Mouse (Mus musculus) erythroblast, embryonic 14.5 days (primary cell): ENCODE measurements at regions not wholly inside any gene's neighbourhood (a gene's known extent, or its start where the extent isn't known, plus 50 kb on each side); places are given as distances from the start of the nearest gene placed in this dataset.

Experiments
- H3K27me3 ChIP-seq: 2 replicates; pipeline ENCODE4 v1.6.1; 2012; ENCODE audit warnings: inconsistent platforms; ENCODE audit not compliant: control insufficient read depth
- H3K36me3 ChIP-seq: 2 replicates; pipeline ENCODE4 v1.6.1; 2012; ENCODE audit warnings: mild to moderate bottlenecking, inconsistent platforms; ENCODE audit not compliant: control insufficient read depth
- H3K4me1 ChIP-seq: 2 replicates; pipeline ENCODE4 v1.6.1; 2012; ENCODE audit warnings: inconsistent platforms; ENCODE audit not compliant: control insufficient read depth
- H3K4me3 ChIP-seq: replicated peaks from 2 replicates; pipeline ENCODE3; 2012; ENCODE audit warnings: moderate library complexity, mild to moderate bottlenecking, inconsistent platforms
- H3K9me3 ChIP-seq: 2 replicates; pipeline ENCODE4 v1.6.1; 2012; ENCODE audit warnings: low read length, inconsistent platforms, mixed read lengths; ENCODE audit not compliant: control insufficient read depth
- GATA1 ChIP-seq: IDR thresholded peaks from 2 replicates; pipeline ENCODE4 v1.6.1; 2012; ENCODE audit warnings: low read length, inconsistent platforms, mixed read lengths
- TAL1 ChIP-seq: IDR thresholded peaks from 3 replicates; pipeline ENCODE4 v1.6.1; 2012; ENCODE audit warnings: low read length, inconsistent platforms, mixed read lengths

DNA sequence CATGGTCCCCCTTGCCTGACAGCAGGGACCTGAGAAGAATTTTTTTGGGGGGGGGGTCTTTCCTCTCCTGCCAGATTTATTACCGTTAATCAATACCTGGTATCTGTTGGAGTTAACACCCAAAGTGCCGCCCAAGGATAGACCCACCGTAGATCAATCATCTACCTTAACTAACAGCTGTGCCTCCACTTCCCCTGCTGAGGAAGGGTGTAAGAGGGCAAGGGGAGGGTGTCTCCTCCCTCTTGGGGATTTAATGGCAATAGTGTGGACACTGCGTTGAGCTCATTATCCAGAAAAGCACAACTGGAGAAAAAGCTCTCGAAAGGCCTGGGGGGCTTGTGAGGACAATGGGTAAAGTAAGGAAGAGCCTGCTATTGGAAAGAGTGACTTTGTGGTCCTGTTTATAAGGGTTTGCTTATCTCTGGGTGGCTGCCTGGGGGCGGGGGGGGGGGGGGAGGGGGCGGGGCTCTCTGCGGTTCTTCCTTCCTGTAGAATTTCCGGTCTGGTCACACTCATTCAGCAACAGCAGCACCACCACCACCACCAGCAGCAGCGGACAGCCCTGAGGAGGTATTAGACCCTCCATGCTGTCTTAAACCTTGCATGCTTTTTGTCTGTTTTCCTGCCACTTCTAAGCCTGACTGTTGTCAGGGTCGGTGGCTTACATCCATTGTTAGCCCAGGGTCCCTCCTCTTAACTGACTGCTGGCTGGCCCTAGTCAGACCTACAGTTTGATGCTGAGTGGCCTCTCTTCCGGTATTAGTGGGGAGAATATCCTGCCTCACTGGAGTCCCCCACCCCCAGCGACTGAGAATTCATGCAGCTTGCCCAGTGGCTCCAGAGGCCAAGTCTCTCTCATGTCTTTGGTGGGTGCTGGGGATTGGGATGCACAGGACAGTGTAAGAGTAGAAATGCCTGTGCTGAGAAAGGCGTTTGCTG, 138.0 kb upstream of the Lemd2 start:
- H3K36me3 ChIP-seq, result no peaks in the 10 kb centered on the region
- no peaks in the 10 kb centered on the region for H3K27me3 ChIP-seq
- peak overlapping the region; percentile 49 for H3K4me3 ChIP-seq
- H3K9me3 ChIP-seq, result no peaks in the 10 kb centered on the region
- TF ChIP-seq TAL1, result no peak
- TF ChIP-seq GATA1, result no peak
- H3K4me1 ChIP-seq, result peaks cover 39% of the 10 kb centered on the region

DNA sequence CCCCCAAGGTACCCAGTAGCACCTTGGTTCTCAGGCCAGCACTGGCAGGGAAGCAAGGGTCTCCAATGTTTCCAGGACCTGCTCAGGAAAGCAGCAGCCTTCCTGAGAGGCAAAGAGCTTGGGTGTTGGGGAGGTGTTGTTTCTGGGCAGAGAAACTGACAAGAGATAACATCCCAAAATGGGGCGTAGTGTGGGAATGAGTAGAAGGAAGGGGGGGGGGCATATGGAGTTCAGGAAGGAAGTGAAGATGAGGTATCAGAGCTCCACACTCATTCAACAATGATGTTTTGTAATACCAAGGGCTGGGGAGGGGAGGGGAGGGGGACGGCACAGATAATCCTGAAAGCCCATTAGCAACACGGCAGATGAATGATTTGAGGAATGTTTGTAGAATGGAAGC, 135.6 kb upstream of the Lemd2 start:
- Histone ChIP-seq H3K9me3 (no peaks in the 10 kb centered on the region), H3K27me3 (no peaks in the 10 kb centered on the region), H3K4me3 (no peak overlapping the region), H3K36me3 (no peaks in the 10 kb centered on the region), H3K4me1 (peaks cover 42% of the 10 kb centered on the region)
- TF ChIP-seq GATA1 (no peak), TAL1 (no peak)

DNA sequence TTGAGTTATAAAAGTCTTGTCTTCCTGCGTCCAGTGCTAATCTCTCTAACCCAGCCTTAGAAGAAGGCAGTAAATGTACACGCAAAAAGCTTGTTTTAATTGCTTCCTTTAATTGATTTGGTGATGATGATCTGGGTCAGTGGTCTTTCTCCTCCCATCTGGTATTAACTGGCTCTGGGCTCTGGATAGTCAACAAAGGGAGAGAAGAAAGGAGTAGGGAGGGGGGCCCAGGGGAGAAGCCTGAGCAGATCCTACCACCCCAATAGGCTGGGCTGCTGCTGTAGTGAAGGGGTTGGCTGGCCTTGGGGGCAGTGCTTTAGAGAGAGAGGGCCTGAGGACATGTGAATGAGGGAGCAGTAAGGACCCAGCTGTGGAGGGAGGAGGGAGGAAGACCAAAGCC, 135.0 kb upstream of the Lemd2 start:
- TF ChIP-seq GATA1, result no peak
- no peak for TF ChIP-seq TAL1
- Histone ChIP-seq H3K4me1 (peaks cover 47% of the 10 kb centered on the region), H3K27me3 (no peaks in the 10 kb centered on the region), H3K9me3 (no peaks in the 10 kb centered on the region), H3K4me3 (no peak overlapping the region), H3K36me3 (no peaks in the 10 kb centered on the region)

DNA sequence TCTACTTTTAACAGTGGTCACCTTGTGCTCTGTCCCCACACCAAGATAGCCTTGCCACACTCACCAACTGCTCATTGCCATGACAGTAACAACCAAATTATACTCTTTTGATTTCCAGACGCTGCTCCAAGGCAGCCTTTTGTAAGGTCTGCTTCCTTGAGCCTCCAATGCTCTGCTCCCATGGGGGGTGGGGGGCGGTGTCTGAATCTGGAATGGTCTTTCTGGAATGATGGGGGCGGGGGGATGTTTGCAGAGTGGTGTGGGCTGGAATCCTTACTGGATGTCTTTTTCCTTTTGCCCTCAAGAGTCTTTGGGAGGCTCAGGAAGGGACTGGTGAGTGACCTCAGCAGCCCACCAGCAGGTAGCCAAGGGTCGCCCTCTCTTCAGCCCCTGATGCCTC, 131.4 kb upstream of the Lemd2 start:
- no peaks in the 10 kb centered on the region for H3K9me3 ChIP-seq
- H3K36me3 ChIP-seq, result no peaks in the 10 kb centered on the region
- no peak overlapping the region for H3K4me3 ChIP-seq
- H3K4me1 ChIP-seq, result peaks cover 47% of the 10 kb centered on the region
- H3K27me3 ChIP-seq, result no peaks in the 10 kb centered on the region
- TF ChIP-seq GATA1 (no peak), TAL1 (no peak)

DNA sequence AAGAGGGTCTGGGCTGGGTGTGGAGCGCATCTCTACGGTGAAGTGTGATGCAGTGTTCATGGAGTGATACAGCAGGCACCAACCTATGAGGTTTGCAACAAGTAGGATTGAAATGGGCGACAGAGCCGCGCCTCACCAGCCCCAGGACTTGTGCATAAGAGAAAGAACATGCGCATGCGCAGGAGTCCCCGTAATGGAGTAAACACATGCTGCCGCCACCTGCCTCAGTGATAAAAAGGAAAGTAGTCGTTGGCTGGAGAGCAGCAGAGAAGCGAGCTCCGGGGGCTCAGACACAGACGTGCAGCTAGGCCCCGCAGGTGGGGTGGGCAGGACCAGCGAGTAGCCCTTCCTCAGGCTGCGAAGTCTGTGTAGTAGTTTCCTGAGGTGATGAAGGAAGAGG, 129.3 kb upstream of the Lemd2 start:
- no peaks in the 10 kb centered on the region for H3K27me3 ChIP-seq
- H3K4me1 ChIP-seq, result peaks cover 44% of the 10 kb centered on the region
- TF ChIP-seq TAL1 (no peak), GATA1 (no peak)
- no peaks in the 10 kb centered on the region for H3K9me3 ChIP-seq
- H3K4me3 ChIP-seq, result peak overlapping the region; percentile 44
- no peaks in the 10 kb centered on the region for H3K36me3 ChIP-seq

DNA sequence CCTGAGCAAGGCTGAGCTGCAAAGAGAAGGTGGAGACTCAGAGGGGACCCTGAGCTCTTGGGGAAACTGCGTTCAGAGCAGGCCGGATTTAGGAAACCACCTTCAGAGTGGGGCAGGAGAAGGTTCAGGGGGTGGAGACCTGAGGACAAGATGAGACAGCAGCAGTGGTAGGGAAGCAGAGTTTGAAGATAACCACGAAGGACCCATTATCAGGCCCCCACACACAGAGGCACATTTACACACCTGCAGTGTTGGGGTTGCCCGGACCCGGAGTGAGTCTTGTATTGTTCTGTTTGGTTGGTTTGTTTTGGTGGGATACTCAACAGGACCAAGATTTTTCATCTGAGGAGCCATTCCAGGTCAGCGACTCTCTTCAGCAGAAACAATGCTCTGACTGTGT, 128.9 kb upstream of the Lemd2 start:
- Histone ChIP-seq H3K4me3 (peak overlapping the region; percentile 44), H3K9me3 (no peaks in the 10 kb centered on the region), H3K4me1 (peaks cover 48% of the 10 kb centered on the region), H3K27me3 (no peaks in the 10 kb centered on the region), H3K36me3 (no peaks in the 10 kb centered on the region)
- TF ChIP-seq GATA1, result no peak
- TF ChIP-seq TAL1, result no peak

GRCm38 (mm10) chr17:27332076-27332475, 127.8 kb upstream of the Lemd2 start:
- no peak overlapping the region for H3K4me3 ChIP-seq

DNA sequence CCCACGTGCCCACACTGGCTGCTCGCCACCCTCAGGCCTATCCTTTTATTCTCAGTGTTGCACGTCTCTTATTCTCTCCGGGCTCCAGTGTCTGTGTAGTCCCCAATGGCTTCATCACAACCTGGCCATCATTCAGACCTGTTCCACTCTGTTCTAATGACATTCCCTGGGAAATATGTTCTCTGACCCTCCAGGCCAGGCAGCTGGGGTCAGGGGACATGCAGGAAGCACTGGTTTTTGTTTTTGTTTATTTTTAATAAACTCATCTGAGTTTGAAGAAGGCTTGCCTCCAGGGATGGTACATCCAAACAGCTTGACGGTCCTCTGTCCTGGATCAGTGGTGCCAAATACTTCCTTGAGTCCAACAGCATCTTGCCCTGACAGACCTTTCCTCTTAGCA, 127.4 kb upstream of the Lemd2 start:
- no peaks in the 10 kb centered on the region for H3K9me3 ChIP-seq
- no peaks in the 10 kb centered on the region; the same call in 1 of the 2 replicates for H3K27me3 ChIP-seq
- H3K4me3 ChIP-seq, result no peak overlapping the region
- TF ChIP-seq TAL1, result no peak
- TF ChIP-seq GATA1, result no peak
- H3K36me3 ChIP-seq, result no peaks in the 10 kb centered on the region
- peaks cover 50% of the 10 kb centered on the region for H3K4me1 ChIP-seq

More at GRCm38 (mm10) chr17:27332076-27332475, 127.8 kb upstream of the Lemd2 start:
- Histone ChIP-seq H3K9me3 (no peaks in the 10 kb centered on the region), H3K27me3 (no peaks in the 10 kb centered on the region), H3K36me3 (no peaks in the 10 kb centered on the region), H3K4me1 (peaks cover 50% of the 10 kb centered on the region)
- no peak for TF ChIP-seq GATA1
- TF ChIP-seq TAL1, result no peak

- no peak for TF ChIP-seq GATA1
- no peak for TF ChIP-seq TAL1
- Histone ChIP-seq H3K9me3 (peaks cover 13% of the 10 kb centered on the region), H3K4me3 (no peak overlapping the region), H3K36me3 (no peaks in the 10 kb centered on the region), H3K27me3 (peaks cover 14% of the 10 kb centered on the region), H3K4me1 (peaks cover 53% of the 10 kb centered on the region)
Measured at GRCm38 (mm10) chr17:27329791-27330190, 125.5 kb upstream of the Lemd2 start.

DNA sequence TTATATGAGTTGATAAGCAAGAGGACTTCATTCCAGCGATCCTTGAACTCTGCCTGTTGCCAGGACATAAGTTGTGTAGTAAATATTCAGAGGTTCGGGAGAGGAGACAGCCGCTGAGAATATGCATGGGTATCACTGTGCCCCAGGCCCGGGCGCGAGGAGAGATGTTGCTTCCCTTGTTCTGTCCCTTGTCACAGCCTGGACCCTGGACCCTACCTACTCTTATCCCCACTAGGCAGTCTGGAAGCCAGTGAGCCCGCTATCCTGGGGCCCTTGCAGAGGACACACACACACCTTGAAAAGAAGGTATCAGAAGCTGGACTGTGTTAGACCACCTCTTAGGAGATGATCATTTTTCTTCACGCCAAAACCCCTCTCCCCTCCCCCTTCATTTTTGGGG, 124.9 kb upstream of the Lemd2 start:
- Histone ChIP-seq H3K36me3 (no peaks in the 10 kb centered on the region), H3K9me3 (peaks cover 13% of the 10 kb centered on the region), H3K27me3 (peaks cover 14% of the 10 kb centered on the region), H3K4me3 (no peak overlapping the region), H3K4me1 (peaks cover 53% of the 10 kb centered on the region)
- no peak for TF ChIP-seq GATA1
- no peak for TF ChIP-seq TAL1
